Mouse (Mus musculus) megakaryocyte, adult 5-6 weeks (primary cell): ENCODE measurements around the gene D630045J12Rik. TPM values are rescaled to one million over a fixed set of nuclear protein-coding genes. Genes with fewer than 3 reads are reported as not detected.

Experiments used
- ATAC-seq: 2 replicates; pipeline ENCODE4 v1.8.0; 2016; ENCODE audit warnings: mild to moderate bottlenecking, inconsistent platforms; ENCODE audit not compliant: poor library complexity, severe bottlenecking
- total RNA-seq, 2 experiments: library from RNA; stranded (forward) in 1 of 2; stranded (reverse) in 1 of 2; fragments of 153-499, 151-499 nt in 1 of 2; fragments of 221-1000, 200-1000 nt in 1 of 2; gene quantifications; 2 replicates each; pipeline versions ENCODE4 v1.2.3 to v1.2.4; 2015 to 2017

D630045J12Rik gene
- total RNA-seq, 2 experiments from 2014 or later = 0.04 to 0.42 TPM

- no peak for ATAC-seq
These were observed 58.5 kb downstream of the D630045J12Rik start for GRCm38 (mm10) chr6:38195306-38195705.

- ATAC-seq = no peak
These were observed 59.8 kb downstream of the D630045J12Rik start for GRCm38 (mm10) chr6:38194046-38194445.

GRCm38 (mm10) chr6:38192952-38193351 lies 60.9 kb downstream of the D630045J12Rik start:
- no peak for ATAC-seq

DNA sequence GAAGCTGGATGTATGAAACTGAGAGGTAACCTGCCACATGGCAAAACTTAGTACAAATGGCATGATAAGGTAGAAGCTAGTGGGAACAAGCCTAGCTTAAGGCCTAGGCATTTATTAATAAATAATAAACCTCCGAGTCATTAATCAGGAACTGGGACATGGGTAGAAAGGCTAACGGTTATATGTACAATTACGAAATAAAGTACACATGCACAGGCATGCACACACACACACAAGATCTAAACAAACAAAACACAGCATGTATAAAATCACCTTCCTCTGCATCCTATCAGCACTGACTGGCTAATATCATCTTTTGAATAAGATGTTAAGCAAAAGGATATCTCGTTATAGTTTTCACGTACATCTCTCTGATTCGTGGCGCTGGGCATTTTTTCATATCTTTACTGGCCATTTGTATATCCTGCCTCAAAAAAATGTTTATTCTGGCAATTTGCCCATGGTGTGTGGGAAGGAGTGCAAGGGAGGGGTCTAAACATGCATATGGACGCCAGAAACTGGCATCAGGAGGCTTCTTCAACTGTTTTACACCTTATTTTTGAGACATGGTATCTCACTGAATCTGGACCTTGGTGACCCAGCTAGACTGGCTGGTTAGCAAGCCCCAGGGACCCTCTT lies 67.4 kb downstream of the D630045J12Rik start:
- ATAC-seq = no peak

GRCm38 (mm10) chr6:38184791-38185190 lies 69.0 kb downstream of the D630045J12Rik start:
- ATAC-seq = no peak

DNA sequence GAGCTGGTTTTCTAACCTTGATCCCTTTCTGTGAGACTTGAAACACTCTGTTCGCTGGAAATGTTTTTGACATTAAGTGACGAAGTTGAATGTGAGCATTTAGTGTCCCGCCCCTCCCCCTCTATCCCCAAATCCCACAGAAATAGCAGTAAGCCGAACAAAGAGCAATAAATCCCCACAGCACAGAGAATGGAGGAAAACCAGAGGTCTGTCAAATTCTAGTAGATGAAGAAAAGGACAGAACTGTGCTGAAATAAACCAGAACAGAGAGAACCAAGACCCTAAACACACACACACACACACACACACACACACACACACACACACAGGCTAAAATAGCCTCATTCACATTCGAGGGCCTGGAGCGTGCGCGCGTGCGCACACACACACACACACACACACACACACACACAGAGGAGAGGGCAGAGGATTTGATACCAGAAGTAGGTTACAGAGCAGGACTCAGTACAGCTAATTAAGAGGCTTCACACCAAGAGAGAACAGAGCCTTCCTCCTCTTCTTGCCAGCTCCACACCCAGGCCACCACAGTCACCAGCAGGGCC lies 72.0 kb downstream of the D630045J12Rik start:
- no peak for ATAC-seq

GRCm38 (mm10) chr6:38180669-38181068 lies 73.1 kb downstream of the D630045J12Rik start:
- no peak for ATAC-seq

- no peak for ATAC-seq
These were observed 88.4 kb downstream of the D630045J12Rik start for GRCm38 (mm10) chr6:38165385-38165784.

- ATAC-seq = no peak
These were observed 89.1 kb downstream of the D630045J12Rik start for GRCm38 (mm10) chr6:38164705-38165104.

DNA sequence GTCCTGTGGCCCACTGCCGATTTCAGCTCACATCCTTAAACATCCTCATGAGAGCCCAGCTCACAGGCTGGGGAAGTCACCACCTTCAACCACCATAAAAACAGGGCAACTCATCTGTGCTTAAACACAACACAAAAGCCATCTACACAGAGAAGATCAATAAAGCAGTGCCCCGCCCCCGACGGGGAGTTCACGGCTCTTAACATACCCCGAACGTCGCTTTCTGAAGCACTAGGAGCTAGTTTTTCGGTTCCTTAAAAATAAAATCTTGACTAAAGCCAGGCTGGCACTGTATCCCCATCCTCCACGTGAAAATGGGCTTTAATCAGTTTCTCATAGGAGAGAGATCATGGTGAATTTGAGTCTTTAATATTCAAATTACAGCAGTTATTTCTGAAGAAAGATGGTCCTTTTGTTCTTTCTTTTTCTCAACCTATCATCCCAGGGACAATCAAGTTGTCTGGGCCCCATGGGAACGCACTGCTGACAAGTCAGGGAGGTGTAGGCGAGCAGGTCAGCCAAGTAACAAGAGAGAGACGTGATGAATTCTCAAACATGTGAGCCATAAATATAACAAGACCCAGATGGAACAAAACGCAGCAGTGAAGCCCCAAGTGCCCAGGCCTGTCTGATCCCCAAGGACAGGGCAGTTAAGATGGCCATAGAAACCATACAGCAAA lies 90.8 kb downstream of the D630045J12Rik start:
- no peak for ATAC-seq

DNA sequence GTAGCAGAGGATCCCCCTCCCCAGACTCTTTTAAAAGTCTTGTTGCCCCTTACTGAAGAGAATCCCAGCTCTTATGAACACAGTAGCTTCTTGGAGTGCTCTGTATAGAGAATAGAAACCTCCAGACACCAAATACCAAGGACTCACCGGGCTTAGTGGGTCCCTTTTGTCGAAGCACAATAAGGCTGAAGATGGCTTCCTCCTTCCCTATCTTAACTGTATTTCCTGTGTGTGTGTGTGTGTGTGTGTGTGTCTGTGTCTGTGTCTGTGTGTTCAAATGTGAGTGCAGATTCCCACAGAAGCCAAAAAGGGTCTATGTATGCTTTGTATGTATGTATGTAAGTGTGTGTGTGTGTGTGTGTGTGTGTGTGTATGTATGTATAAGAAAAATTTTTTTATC lies 93.3 kb downstream of the D630045J12Rik start:
- no peak for ATAC-seq

DNA sequence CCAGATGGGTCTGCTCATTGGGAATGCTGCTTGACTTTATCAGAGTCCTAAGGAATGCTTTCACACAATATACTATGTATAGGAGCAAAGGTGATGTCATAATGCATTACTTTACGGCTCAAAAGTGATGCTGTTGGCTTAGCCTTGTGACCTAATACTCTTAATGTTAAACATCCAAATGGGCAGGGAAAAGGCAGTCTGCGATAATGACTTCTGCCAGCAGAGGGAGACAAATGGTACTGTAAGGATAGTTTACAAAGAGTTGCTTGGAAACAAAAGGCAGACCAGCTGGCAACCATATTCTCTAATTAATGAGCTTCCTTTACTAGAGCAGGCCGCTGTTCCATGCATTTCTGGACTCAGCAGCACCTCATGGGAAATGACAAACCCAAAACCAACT lies 93.7 kb downstream of the D630045J12Rik start:
- ATAC-seq = peak; percentile 69

DNA sequence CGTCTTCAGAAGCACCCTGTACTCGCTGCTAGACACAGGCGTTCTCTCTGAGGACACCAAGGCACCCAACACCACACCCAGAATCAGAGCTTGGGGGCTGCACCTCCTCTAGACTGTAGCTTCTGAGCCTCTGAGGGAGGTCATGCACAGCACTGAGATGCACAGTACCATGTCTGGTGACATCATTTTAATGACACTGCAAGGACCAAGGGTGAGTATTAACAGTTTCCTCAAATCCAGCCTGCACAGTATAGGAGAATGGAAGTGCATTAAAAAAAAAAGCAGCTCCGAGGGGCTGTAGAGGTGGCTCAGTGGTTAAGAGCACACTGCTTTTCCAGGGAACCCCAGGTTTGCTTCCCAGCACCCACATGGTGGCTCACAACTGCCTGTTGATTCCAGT lies 94.2 kb downstream of the D630045J12Rik start:
- no peak for ATAC-seq

DNA sequence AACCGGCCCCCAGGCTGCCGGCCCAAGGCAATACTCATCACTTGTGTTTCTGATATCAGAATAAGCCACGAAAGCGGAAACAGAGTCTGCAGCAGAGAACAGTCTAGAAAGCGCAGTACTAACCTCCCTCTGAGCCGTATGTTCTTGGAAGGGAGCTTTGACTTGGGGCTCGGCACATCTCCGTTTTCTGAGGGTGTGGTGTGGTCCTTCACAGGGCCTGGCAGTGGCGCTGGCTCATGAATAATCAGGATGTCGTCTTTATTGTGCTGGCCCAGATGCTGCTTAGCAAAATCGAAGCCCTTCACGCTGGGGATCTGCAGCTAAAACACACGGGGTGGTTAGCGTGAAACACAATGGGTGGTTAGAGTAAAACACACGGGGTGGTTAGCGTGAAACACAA lies 95.9 kb downstream of the D630045J12Rik start:
- no peak for ATAC-seq

GRCm38 (mm10) chr6:38156204-38156603 lies 97.6 kb downstream of the D630045J12Rik start:
- ATAC-seq = no peak

GRCm38 (mm10) chr6:38152305-38152704 lies 101.5 kb downstream of the D630045J12Rik start:
- ATAC-seq = no peak

- ATAC-seq = no peak
These were observed 104.3 kb downstream of the D630045J12Rik start for GRCm38 (mm10) chr6:38149483-38149882.

DNA sequence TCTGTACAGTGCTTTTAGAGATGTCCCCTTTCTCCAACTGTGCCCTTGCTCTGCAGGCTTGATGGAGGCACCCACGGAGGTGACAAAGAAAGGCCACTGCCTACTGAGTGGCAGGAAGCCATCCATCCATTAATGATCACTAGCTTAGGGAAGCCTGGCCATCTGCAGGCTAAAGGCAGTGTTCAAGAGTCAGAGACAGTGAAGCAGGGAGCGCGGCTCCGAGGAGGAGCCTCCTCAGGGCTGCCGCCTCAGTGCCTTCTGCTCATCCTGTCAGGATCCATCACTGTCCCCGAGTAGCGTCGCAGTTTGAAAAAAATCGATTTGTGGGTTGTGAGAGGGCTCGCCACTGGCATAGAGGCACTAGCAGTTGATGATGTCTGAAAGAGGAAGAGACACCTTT lies 105.2 kb downstream of the D630045J12Rik start:
- no peak for ATAC-seq

DNA sequence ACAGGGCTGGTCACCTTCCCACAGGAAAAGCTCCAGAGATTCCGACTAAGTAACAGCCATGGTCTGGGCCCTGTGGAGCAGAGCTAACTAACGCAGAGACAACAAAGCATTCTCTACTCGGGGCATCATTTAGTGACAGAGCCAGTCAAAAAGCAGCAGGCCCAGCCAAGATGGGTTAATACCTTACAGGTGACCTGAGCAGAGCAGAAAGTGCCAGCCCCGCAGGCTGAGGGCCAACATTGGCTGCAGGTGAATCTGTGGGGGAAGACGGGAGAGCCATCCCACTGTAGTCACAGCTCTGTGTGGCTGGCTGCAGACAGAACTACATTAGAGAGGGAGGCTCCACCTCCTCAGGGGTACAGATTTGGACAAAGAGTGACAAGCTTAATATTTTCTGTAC lies 106.5 kb downstream of the D630045J12Rik start:
- ATAC-seq = no peak

GRCm38 (mm10) chr6:38145463-38146065 lies 108.2 kb downstream of the D630045J12Rik start:
- no peak for ATAC-seq

GRCm38 (mm10) chr6:38144161-38144998 lies 109.4 kb downstream of the D630045J12Rik start:
- ATAC-seq = no peak
